Mouse (Mus musculus) liver, postnatal 0 days (tissue): ENCODE results near the gene Fbxw5. TPM values are rescaled to one million over a fixed set of nuclear protein-coding genes. Genes with fewer than 3 reads are reported as not detected.

Experiments
- ATAC-seq: fragments of 200-750 bp; cut with Nextera tagmentation; 2 replicates; pipeline ENCODE4 v1.8.0; 2017; ENCODE audit warnings: mild to moderate bottlenecking, moderate library complexity
- DNase-seq: peaks from one replicate; pipeline ENCODE4 v3.0.0-alpha.2; 2016
- H3K27ac ChIP-seq: fragments of 300-500 bp; sonication (generic); 2 replicates; pipeline ENCODE4 v1.5.1; 2014; ENCODE audit warnings: antibody characterized with exemption, moderate library complexity, mild to moderate bottlenecking, low read depth
- H3K27me3 ChIP-seq: fragments of 300-500 bp; sonication (generic); 2 replicates; pipeline ENCODE4 v1.6.1; 2014; ENCODE audit warnings: low read length, control low read depth, mixed read lengths; ENCODE audit not compliant: insufficient read depth
- H3K36me3 ChIP-seq: fragments of 300-500 bp; sonication (generic); replicated peaks from 2 replicates; pipeline ENCODE4 v1.6.1; 2014; ENCODE audit warnings: mild to moderate bottlenecking, control low read depth, low read length, moderate library complexity, mixed read lengths; ENCODE audit not compliant: insufficient read depth
- H3K4me1 ChIP-seq: fragments of 300-500 bp; sonication (generic); 2 replicates; pipeline ENCODE4 v1.6.1; 2014; ENCODE audit warnings: antibody characterized with exemption, mild to moderate bottlenecking, control low read depth; ENCODE audit not compliant: insufficient read depth
- H3K4me2 ChIP-seq: fragments of 300-500 bp; sonication (generic); 2 replicates; pipeline ENCODE4 v1.6.1; 2014; ENCODE audit warnings: low read depth, mild to moderate bottlenecking, low read length, moderate library complexity, mixed read lengths
- H3K4me3 ChIP-seq: fragments of 300-500 bp; sonication (generic); 2 replicates; pipeline ENCODE4 v1.5.1; 2014; ENCODE audit warnings: low read depth, low read length
- H3K9ac ChIP-seq: fragments of 300-500 bp; sonication (generic); replicated peaks from 2 replicates; pipeline ENCODE4 v1.6.1; 2014; ENCODE audit warnings: mild to moderate bottlenecking, moderate library complexity
- H3K9me3 ChIP-seq: fragments of 300-500 bp; sonication (generic); 2 replicates; pipeline ENCODE4 v1.6.1; 2016; ENCODE audit warnings: mild to moderate bottlenecking, control low read depth, low read length, mixed read lengths
- CTCF ChIP-seq: sonication (generic); IDR thresholded peaks from 2 replicates; pipeline ENCODE4 v1.5.1; 2016; ENCODE audit warnings: antibody characterized with exemption, low read depth
- EP300 ChIP-seq: IDR thresholded peaks from 2 replicates; pipeline ENCODE4 v1.6.1; 2016; ENCODE audit warnings: antibody characterized with exemption, low read depth, mild to moderate bottlenecking
- WGBS: fragments of 180-500 bp; shearing (Covaris S2); extraction: QIAGEN DNeasy Blood & Tissue Kit; methylation state at CpG from one replicate; pipeline ENCODE4 v1.1.7; 2014; ENCODE audit not compliant: insufficient replicate concordance; 5-methylcytosine and 5-hydroxymethylcytosine counted together
- polyA plus RNA-seq: library from polyadenylated mRNA; unstranded; fragments of >200 nt; fragmentation: Nextera tagmentation; extraction: Ambion mirVana; gene quantifications from 2 replicates; pipeline ENCODE4 v1.2.1, GENCODE M21; 2015

Fbxw5 gene
- polyA plus RNA-seq, 1 experiment from 2014 or later: 26.9 TPM

DNA sequence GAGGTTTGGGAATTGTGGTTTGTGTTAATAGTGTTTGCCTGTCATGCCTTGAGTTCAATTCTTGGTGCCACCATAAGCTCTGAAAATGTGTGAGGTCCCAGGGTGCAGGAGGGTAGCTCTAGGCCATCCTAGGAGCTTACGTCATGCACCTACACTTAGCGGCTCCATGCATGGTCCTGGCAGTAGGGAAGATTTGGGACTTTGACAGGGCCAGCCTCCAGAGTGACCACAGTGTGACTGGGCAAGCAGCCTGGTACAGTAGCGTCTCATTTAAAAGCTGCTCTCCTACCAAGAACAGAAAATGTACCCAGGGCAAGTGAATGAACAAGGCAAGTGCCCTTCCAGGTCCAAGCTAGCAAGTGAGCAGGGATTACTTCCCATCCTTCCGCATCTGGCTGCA is 5.3 kb downstream of the Fbxw5 start:
- Histone ChIP-seq H3K36me3 (peaks cover 16% of the 10 kb centered on the region), H3K4me2 (no peak overlapping the region), H3K4me1 (peaks cover 14% of the 10 kb centered on the region), H3K27me3 (no peaks in the 10 kb centered on the region), H3K4me3 (no peak overlapping the region), H3K9me3 (no peaks in the 10 kb centered on the region), H3K27ac (no peak overlapping the region), H3K9ac (no peak overlapping the region)
- no peak for ATAC-seq
- TF ChIP-seq EP300: no peak
- TF ChIP-seq CTCF: no peak
- WGBS: 80% methylated on average over 4 of the region's 4 CpGs
- DNase-seq: no peak

DNA sequence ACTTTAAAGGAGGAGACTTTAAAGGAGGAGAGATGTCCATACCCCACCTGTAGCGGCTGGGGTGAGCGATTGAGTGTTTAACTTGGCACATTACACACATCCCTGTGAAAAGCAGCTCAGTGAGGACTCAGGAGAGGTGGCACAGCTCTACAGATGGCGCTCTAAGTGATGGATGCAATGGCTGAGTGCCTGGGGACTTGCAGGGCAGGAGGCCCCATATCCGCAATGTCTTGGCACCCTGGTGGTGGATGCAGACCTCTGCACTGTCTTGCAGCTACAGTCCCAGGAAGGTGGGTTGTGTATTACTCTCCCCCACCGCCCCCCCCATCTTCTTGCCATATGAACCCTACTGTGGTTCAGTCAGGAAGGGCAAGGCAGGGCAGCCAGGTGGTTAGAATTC is 6.4 kb downstream of the Fbxw5 start:
- TF ChIP-seq EP300: no peak
- peak; percentile 57 for TF ChIP-seq CTCF
- WGBS: 52% methylated on average over 5 of the region's 5 CpGs
- Histone ChIP-seq H3K36me3 (peaks cover 16% of the 10 kb centered on the region), H3K9ac (no peak overlapping the region), H3K9me3 (no peaks in the 10 kb centered on the region), H3K4me1 (peaks cover 4% of the 10 kb centered on the region), H3K27ac (no peak overlapping the region), H3K27me3 (no peaks in the 10 kb centered on the region), H3K4me2 (no peak overlapping the region), H3K4me3 (no peak overlapping the region)
- DNase-seq (no peak), ATAC-seq (no peak)

GRCm38 (mm10) chr2:25509912-25510311 is 9.4 kb downstream of the Fbxw5 start:
- no peaks in the 10 kb centered on the region for H3K9me3 ChIP-seq
- TF ChIP-seq EP300: no peak
- peak; percentile 54 for TF ChIP-seq CTCF
- H3K4me1 ChIP-seq: no peaks in the 10 kb centered on the region
- ATAC-seq (no peak), DNase-seq (no peak)
- H3K27ac ChIP-seq: no peak overlapping the region
- H3K4me3 ChIP-seq: no peak overlapping the region
- 65% methylated on average over 3 of the region's 3 CpGs for WGBS
- H3K36me3 ChIP-seq: peaks cover 5% of the 10 kb centered on the region; the same call in 1 of the 2 replicates
- H3K4me2 ChIP-seq: no peak overlapping the region
- H3K27me3 ChIP-seq: no peaks in the 10 kb centered on the region
- no peak overlapping the region for H3K9ac ChIP-seq

GRCm38 (mm10) chr2:25526510-25527302 is 26.2 kb downstream of the Fbxw5 start:
- no peak for DNase-seq
- H3K4me2 ChIP-seq: no peak overlapping the region
- H3K36me3 ChIP-seq: peaks cover 79% of the 10 kb centered on the region
- ATAC-seq: no peak
- H3K9me3 ChIP-seq: no peaks in the 10 kb centered on the region
- no peaks in the 10 kb centered on the region for H3K4me1 ChIP-seq
- H3K9ac ChIP-seq: no peak overlapping the region
- TF ChIP-seq EP300 (no peak), CTCF (no peak)
- no peak overlapping the region for H3K27ac ChIP-seq
- no peaks in the 10 kb centered on the region for H3K27me3 ChIP-seq
- 78% methylated on average over 9 of the region's 9 CpGs for WGBS
- no peak overlapping the region for H3K4me3 ChIP-seq

DNA sequence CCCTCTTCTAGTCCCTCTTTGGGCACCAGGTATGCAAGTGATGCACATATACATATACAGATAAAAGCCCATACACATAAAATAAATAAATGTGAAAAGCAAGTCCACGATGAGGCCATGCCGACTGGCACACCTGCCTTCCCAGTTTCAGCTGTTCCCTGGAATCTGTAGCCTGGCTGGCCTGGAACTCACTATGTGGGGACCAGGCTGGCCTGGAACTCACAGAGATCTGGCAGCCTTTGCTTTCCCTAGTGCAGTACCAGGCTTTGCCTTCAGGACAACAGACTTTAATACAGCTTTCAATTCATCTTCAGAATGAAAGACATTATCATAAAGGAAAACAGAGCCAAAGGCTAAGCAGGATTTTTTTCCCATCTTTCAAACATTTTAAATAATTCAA is 33.2 kb downstream of the Fbxw5 start:
- 89% methylated on average over 2 of the region's 2 CpGs for WGBS
- no peak overlapping the region for H3K4me2 ChIP-seq
- ATAC-seq (no peak), DNase-seq (no peak)
- H3K36me3 ChIP-seq: peaks cover 69% of the 10 kb centered on the region
- H3K27ac ChIP-seq: no peak overlapping the region
- H3K4me3 ChIP-seq: no peak overlapping the region
- TF ChIP-seq CTCF (no peak), EP300 (no peak)
- H3K27me3 ChIP-seq: no peaks in the 10 kb centered on the region
- H3K4me1 ChIP-seq: no peaks in the 10 kb centered on the region
- no peaks in the 10 kb centered on the region for H3K9me3 ChIP-seq
- no peak overlapping the region for H3K9ac ChIP-seq

DNA sequence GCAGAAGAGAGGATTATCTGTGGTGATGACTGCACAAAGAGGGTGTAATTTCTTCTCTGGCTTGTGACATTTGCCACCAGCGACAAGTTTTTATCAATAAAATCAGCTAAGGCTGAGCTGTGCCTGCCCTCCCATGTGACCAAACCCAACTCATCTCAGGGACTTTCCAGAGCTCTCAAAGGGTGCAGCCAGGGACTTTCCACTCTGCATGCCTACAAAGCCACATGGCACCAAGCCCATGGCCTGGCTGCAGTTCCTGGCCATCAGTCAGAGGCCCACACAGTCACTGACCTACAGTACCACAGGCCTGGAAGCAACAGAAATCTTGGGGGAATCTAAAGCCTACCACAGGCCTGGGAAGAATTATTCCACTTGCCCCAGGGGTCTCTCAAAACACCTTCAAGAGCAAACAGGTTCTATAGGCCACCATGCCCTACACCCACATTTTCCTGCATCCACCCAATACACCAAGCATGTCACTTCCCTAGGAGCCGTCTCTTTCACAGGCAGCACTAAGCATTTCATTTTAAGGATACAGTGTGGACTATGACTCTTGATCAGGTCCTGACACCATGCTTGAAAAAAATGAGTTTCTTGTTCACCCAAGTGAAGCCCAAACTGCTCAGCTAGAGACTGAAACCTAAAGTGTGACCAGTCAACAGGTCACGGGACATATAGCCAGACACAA is 33.8 kb downstream of the Fbxw5 start:
- DNase-seq: no peak
- 74% methylated on average over 3 of the region's 3 CpGs for WGBS
- Histone ChIP-seq H3K9me3 (no peaks in the 10 kb centered on the region), H3K4me2 (no peak overlapping the region), H3K4me1 (no peaks in the 10 kb centered on the region), H3K36me3 (peaks cover 65% of the 10 kb centered on the region), H3K27ac (no peak overlapping the region), H3K27me3 (no peaks in the 10 kb centered on the region), H3K4me3 (no peak overlapping the region), H3K9ac (no peak overlapping the region)
- TF ChIP-seq EP300 (no peak), CTCF (no peak)
- ATAC-seq: peak; percentile 71

GRCm38 (mm10) chr2:25534866-25535182 is 34.3 kb downstream of the Fbxw5 start:
- Histone ChIP-seq H3K4me3 (no peak overlapping the region), H3K9me3 (no peaks in the 10 kb centered on the region), H3K4me1 (no peaks in the 10 kb centered on the region), H3K27me3 (no peaks in the 10 kb centered on the region), H3K36me3 (peaks cover 63% of the 10 kb centered on the region), H3K27ac (no peak overlapping the region), H3K4me2 (no peak overlapping the region), H3K9ac (no peak overlapping the region)
- TF ChIP-seq EP300 (no peak), CTCF (no peak)
- DNase-seq: no peak
- ATAC-seq: no peak
- 78% methylated on average over 2 of the region's 2 CpGs for WGBS
